Mouse (Mus musculus) stomach, embryonic 14.5 days (tissue): ENCODE results near the gene 3110082I17Rik. TPM values are rescaled to one million over a fixed set of nuclear protein-coding genes. Genes with fewer than 3 reads are reported as not detected.

ENCODE experiments used
- ATAC-seq: fragments of 200-750 bp; cut with Nextera tagmentation; 2 replicates; pipeline ENCODE4 v1.8.0; 2017; ENCODE audit warnings: low read depth, moderate TSS enrichment; ENCODE audit not compliant: insufficient number of reproducible peaks, insufficient read depth, low FRiP score
- H3K27ac ChIP-seq: fragments of 300-500 bp; sonication (generic); 2 replicates; pipeline ENCODE4 v1.5.1; 2014; ENCODE audit warnings: mild to moderate bottlenecking, low read length, moderate library complexity, mixed read lengths
- H3K27me3 ChIP-seq: fragments of 300-500 bp; sonication (generic); 2 replicates; pipeline ENCODE4 v1.6.1; 2014; ENCODE audit warnings: low read length, control low read depth, mixed read lengths; ENCODE audit not compliant: control insufficient read depth, insufficient read depth
- H3K36me3 ChIP-seq: fragments of 300-500 bp; sonication (generic); 2 replicates; pipeline ENCODE4 v1.6.1; 2014; ENCODE audit warnings: mild to moderate bottlenecking, control low read depth, low read length, moderate library complexity, mixed read lengths; ENCODE audit not compliant: control insufficient read depth, insufficient read depth
- H3K4me1 ChIP-seq: fragments of 300-500 bp; sonication (generic); 2 replicates; pipeline ENCODE4 v1.6.1; 2014; ENCODE audit warnings: low read length, control low read depth, mixed read lengths; ENCODE audit not compliant: control insufficient read depth, insufficient read depth
- H3K4me2 ChIP-seq: fragments of 300-500 bp; sonication (generic); replicated peaks from 2 replicates; pipeline ENCODE4 v1.6.1; 2014; ENCODE audit warnings: low read depth, low read length, control low read depth
- H3K4me3 ChIP-seq: fragments of 300-500 bp; sonication (generic); 2 replicates; pipeline ENCODE4 v1.5.1; 2014; ENCODE audit warnings: low read depth, low read length, control low read depth
- H3K9ac ChIP-seq: fragments of 300-500 bp; sonication (generic); replicated peaks from 2 replicates; pipeline ENCODE4 v1.6.1; 2014; ENCODE audit warnings: low read depth, mild to moderate bottlenecking, control low read depth, low read length, moderate library complexity, mixed read lengths
- H3K9me3 ChIP-seq: fragments of 300-500 bp; sonication (generic); 2 replicates; pipeline ENCODE4 v1.6.1; 2016; ENCODE audit warnings: low read depth, low read length, control low read depth; ENCODE audit not compliant: control insufficient read depth
- WGBS: fragments of 180-500 bp; shearing (Covaris S2); extraction: QIAGEN DNeasy Blood & Tissue Kit; methylation state at CpG from one replicate; pipeline ENCODE4 v1.1.7; 2014; 5-methylcytosine and 5-hydroxymethylcytosine counted together
- polyA plus RNA-seq: library from polyadenylated mRNA; unstranded; fragments of >200 nt; fragmentation: Nextera tagmentation; extraction: Ambion mirVana; gene quantifications from 2 replicates; pipeline ENCODE4 v1.2.1, GENCODE M21; 2014

The 3110082I17Rik gene
- polyA plus RNA-seq, 1 experiment from 2014 or later = 37.7 TPM

GRCm38 (mm10) chr5:139373889-139374444 lies 86.4 kb downstream of the 3110082I17Rik start:
- Histone ChIP-seq H3K27ac (no peak overlapping the region), H3K9ac (no peak overlapping the region), H3K4me1 (peaks cover 21% of the 10 kb centered on the region; the same call in 1 of the 2 replicates), H3K36me3 (no peaks in the 10 kb centered on the region), H3K27me3 (no peaks in the 10 kb centered on the region), H3K9me3 (no peaks in the 10 kb centered on the region), H3K4me3 (no peak overlapping the region), H3K4me2 (no peak overlapping the region)
- no peak for ATAC-seq
- WGBS = 74% methylated on average over 6 of the region's 6 CpGs

- Histone ChIP-seq H3K27me3 (no peaks in the 10 kb centered on the region), H3K9ac (no peak overlapping the region), H3K9me3 (no peaks in the 10 kb centered on the region), H3K27ac (no peak overlapping the region), H3K4me1 (peaks cover 17% of the 10 kb centered on the region; the same call in 1 of the 2 replicates), H3K36me3 (no peaks in the 10 kb centered on the region), H3K4me2 (no peak overlapping the region), H3K4me3 (no peak overlapping the region)
- no peak for ATAC-seq
- WGBS = 73% methylated on average over 3 of the region's 3 CpGs
Observed at GRCm38 (mm10) chr5:139373126-139373525, 87.2 kb downstream of the 3110082I17Rik start.

GRCm38 (mm10) chr5:139371631-139372401 lies 88.5 kb downstream of the 3110082I17Rik start:
- Histone ChIP-seq H3K9me3 (no peaks in the 10 kb centered on the region), H3K27ac (peak overlapping the region; percentile 72), H3K4me1 (peaks cover 5% of the 10 kb centered on the region; the same call in 1 of the 2 replicates), H3K4me3 (peak overlapping the region; percentile 58), H3K4me2 (peak overlapping the region; percentile 79), H3K27me3 (no peaks in the 10 kb centered on the region), H3K36me3 (no peaks in the 10 kb centered on the region), H3K9ac (peak overlapping the region; percentile 84)
- ATAC-seq = peak; percentile 95
- 2% methylated on average over 39 of the region's 39 CpGs for WGBS

- Histone ChIP-seq H3K27ac (0 out of 2 replicates have a peak overlapping the region, but pooled peaks have one; percentile 4), H3K9me3 (no peaks in the 10 kb centered on the region), H3K4me3 (peak overlapping the region; percentile 58), H3K4me1 (peaks cover 5% of the 10 kb centered on the region; the same call in 1 of the 2 replicates), H3K36me3 (no peaks in the 10 kb centered on the region), H3K4me2 (peak overlapping the region; percentile 79), H3K9ac (peak overlapping the region; percentile 84; the same call in 1 of the 2 replicates), H3K27me3 (no peaks in the 10 kb centered on the region)
- WGBS = 61% methylated on average over 5 of the region's 5 CpGs
- ATAC-seq = no peak
Observed at GRCm38 (mm10) chr5:139371118-139371517, 89.2 kb downstream of the 3110082I17Rik start.

GRCm38 (mm10) chr5:139370336-139370735 lies 90.0 kb downstream of the 3110082I17Rik start:
- 0 out of 2 replicates have a peak overlapping the region, but pooled peaks have one; percentile 7 for H3K4me2 ChIP-seq
- no peak overlapping the region for H3K4me3 ChIP-seq
- peaks cover 5% of the 10 kb centered on the region; the same call in 1 of the 2 replicates for H3K4me1 ChIP-seq
- H3K36me3 ChIP-seq = no peaks in the 10 kb centered on the region
- no peak for ATAC-seq
- H3K27ac ChIP-seq = no peak overlapping the region
- H3K9ac ChIP-seq = no peak overlapping the region
- WGBS = 86% methylated on average over 6 of the region's 6 CpGs
- no peaks in the 10 kb centered on the region for H3K27me3 ChIP-seq
- no peaks in the 10 kb centered on the region for H3K9me3 ChIP-seq

- H3K9ac ChIP-seq = no peak overlapping the region
- H3K4me2 ChIP-seq = no peak overlapping the region
- no peak overlapping the region for H3K4me3 ChIP-seq
- 82% methylated on average over 11 of the region's 11 CpGs for WGBS
- H3K4me1 ChIP-seq = peaks cover 15% of the 10 kb centered on the region; the same call in 1 of the 2 replicates
- H3K9me3 ChIP-seq = no peaks in the 10 kb centered on the region
- no peaks in the 10 kb centered on the region for H3K36me3 ChIP-seq
- no peak overlapping the region for H3K27ac ChIP-seq
- H3K27me3 ChIP-seq = no peaks in the 10 kb centered on the region
- ATAC-seq = no peak
Observed at GRCm38 (mm10) chr5:139368638-139369320, 91.5 kb downstream of the 3110082I17Rik start.

GRCm38 (mm10) chr5:139367884-139368458 lies 92.4 kb downstream of the 3110082I17Rik start:
- Histone ChIP-seq H3K9ac (no peak overlapping the region), H3K27me3 (no peaks in the 10 kb centered on the region), H3K9me3 (no peaks in the 10 kb centered on the region), H3K4me1 (peaks cover 15% of the 10 kb centered on the region; the same call in 1 of the 2 replicates), H3K36me3 (no peaks in the 10 kb centered on the region), H3K27ac (no peak overlapping the region), H3K4me3 (no peak overlapping the region), H3K4me2 (no peak overlapping the region)
- WGBS = 91% methylated on average over 4 of the region's 4 CpGs
- no peak for ATAC-seq

- Histone ChIP-seq H3K4me1 (peaks cover 15% of the 10 kb centered on the region; the same call in 1 of the 2 replicates), H3K4me3 (no peak overlapping the region), H3K9ac (no peak overlapping the region), H3K4me2 (no peak overlapping the region), H3K9me3 (no peaks in the 10 kb centered on the region), H3K27ac (no peak overlapping the region), H3K27me3 (no peaks in the 10 kb centered on the region), H3K36me3 (no peaks in the 10 kb centered on the region)
- no peak for ATAC-seq
- 78% methylated on average over 11 of the region's 11 CpGs for whole genome bisulfite sequencing
Observed at GRCm38 (mm10) chr5:139366484-139366883, 93.8 kb downstream of the 3110082I17Rik start.
